Comparison of ENCODE assay signal across 10 mouse cellular contexts in the genomic region with DNA sequence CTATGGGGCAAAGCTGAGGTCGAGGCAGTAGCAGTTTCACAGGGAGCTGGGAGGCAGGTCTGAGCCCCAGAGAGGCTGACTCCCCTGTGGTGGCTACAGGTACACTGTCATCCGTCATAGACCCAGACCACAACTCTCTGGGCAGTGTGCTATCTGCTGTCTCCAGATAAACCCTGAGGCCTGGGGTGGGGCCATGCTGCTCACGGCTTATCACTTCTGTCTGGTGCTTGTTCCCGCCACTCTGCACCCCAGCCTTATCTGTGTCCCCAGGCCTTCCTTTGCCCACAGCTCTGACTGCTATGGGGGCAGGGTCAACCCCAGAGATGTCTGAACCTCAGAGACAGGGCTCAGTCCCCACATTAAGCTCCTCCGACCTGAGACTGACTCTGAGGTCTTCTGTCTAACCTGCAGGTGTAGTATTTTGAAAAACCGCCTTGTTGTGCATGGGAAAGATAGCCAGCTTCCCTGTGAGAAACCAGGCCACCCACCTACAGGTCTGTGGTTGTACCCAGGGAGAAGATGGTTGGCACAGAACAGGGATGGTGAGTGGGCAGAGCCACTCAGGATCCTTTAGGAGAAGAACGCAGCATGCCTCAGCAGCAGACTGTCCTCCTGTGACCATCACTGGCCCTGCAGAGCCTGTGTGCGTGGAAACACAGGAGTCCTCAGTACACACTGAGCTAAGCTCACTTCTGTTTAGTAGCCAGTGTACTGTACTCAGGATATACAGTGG.
A peak's percentile ranks its signal among the peaks of the same experiment; 100 is the strongest.
DNase-seq lines count a peak whose midpoint lies in the region; ATAC-seq and TF ChIP-seq lines count a peak whose summit lies in the region.
"Had no signal": no experiment of that assay in that cellular context is flagged by ENCODE, and none has a peak within 500 bp of the region (broad histone marks: within the 10 kb centered on the region; RNA-seq: fewer than 3 reads in every experiment).

No protein-coding gene starts in this region.

- no peak for TF ChIP-seq CTCF in layer of hippocampus, adult 2 months (conservative IDR thresholded peaks at IDR 0.05)

- DNase-seq in forebrain, embryonic 10.5 days (ENCODE audit: extremely low spot score, low spot score): no peak
- no peak for DNase-seq in forebrain, embryonic 14.5 days (ENCODE audit: low spot score)
- DNase-seq in layer of hippocampus, adult 2 months (ENCODE audit: low spot score in 2 of 2): no peak
- no peak for DNase-seq in layer of hippocampus, adult 9-11 months
- DNase-seq in adipocyte (ENCODE audit: low spot score): no peak
- no peak for DNase-seq in urinary bladder, postnatal 36 days (ENCODE audit: low spot score in 2 of 2)

- peak overlapping the region; percentile 73 for H3K27ac ChIP-seq in forebrain, embryonic 10.5 days
- H3K27ac ChIP-seq in forebrain, embryonic 14.5 days (ENCODE audit: low read depth, low read length): no peak overlapping the region
- H3K27ac ChIP-seq in layer of hippocampus, adult 2 months: peak overlapping the region; percentile 15; the same call in 1 of the 2 replicates
- H3K27ac ChIP-seq: hindbrain, embryonic 15.5 days; limb, embryonic 13.5 days had no signal

- H3K4me1 ChIP-seq in forebrain, embryonic 10.5 days: peaks cover 96% of the 10 kb centered on the region
- H3K4me1 ChIP-seq in forebrain, embryonic 14.5 days (ENCODE audit: control insufficient read depth, insufficient read depth, low read length): peaks cover 35% of the 10 kb centered on the region

- WGBS in forebrain, embryonic 10.5 days: 75% methylated on average over 8 of the region's 8 CpGs
- WGBS in forebrain, embryonic 14.5 days: 80% methylated on average over 8 of the region's 8 CpGs

- no peaks in the 10 kb centered on the region for H3K36me3 ChIP-seq in forebrain, embryonic 10.5 days (replicated peaks)
- no peaks in the 10 kb centered on the region for H3K36me3 ChIP-seq in forebrain, embryonic 14.5 days (ENCODE audit: control insufficient read depth, insufficient read depth, low read length)
- H3K36me3 ChIP-seq: hindbrain, embryonic 15.5 days; limb, embryonic 13.5 days had no signal

- peaks cover 50% of the 10 kb centered on the region for H3K27me3 ChIP-seq in forebrain, embryonic 10.5 days (ENCODE audit: poor library complexity, severe bottlenecking)
- no peaks in the 10 kb centered on the region for H3K27me3 ChIP-seq in forebrain, embryonic 14.5 days (replicated peaks; ENCODE audit: control insufficient read depth, insufficient read depth, low read length)
- H3K27me3 ChIP-seq: hindbrain, embryonic 15.5 days; limb, embryonic 13.5 days had no signal

- no peaks in the 10 kb centered on the region for H3K9me3 ChIP-seq in forebrain, embryonic 10.5 days
- H3K9me3 ChIP-seq in forebrain, embryonic 14.5 days (replicated peaks; ENCODE audit: control insufficient read depth, low read length): no peaks in the 10 kb centered on the region
- H3K9me3 ChIP-seq: hindbrain, embryonic 15.5 days; limb, embryonic 13.5 days had no signal

- H3K4me3 ChIP-seq in forebrain, embryonic 10.5 days: no peak overlapping the region
- H3K4me3 ChIP-seq in forebrain, embryonic 14.5 days (ENCODE audit: low read depth, low read length): no peak overlapping the region
- H3K4me3 ChIP-seq in layer of hippocampus, adult 2 months: no peak overlapping the region
- H3K4me3 ChIP-seq: hindbrain, embryonic 15.5 days; limb, embryonic 13.5 days had no signal

- H3K9ac ChIP-seq in forebrain, embryonic 14.5 days (ENCODE audit: low read length): no peak overlapping the region
- H3K9ac ChIP-seq: hindbrain, embryonic 15.5 days; limb, embryonic 13.5 days had no signal

- ATAC-seq in forebrain, embryonic 14.5 days: no peak
- ATAC-seq in erythroblast, adult 5-6 weeks (replicated peaks; ENCODE audit: low FRiP score, poor library complexity, severe bottlenecking): peak; percentile 46
- 0 out of 2 replicates have a peak, but pooled peaks have one; percentile 4 for ATAC-seq in monocyte, adult 5-6 weeks (replicated peaks; ENCODE audit: insufficient number of reproducible peaks, low FRiP score, low TSS enrichment, poor library complexity, severe bottlenecking)

- H3K4me2 ChIP-seq in forebrain, embryonic 14.5 days (ENCODE audit: low read length): no peak overlapping the region
- H3K4me2 ChIP-seq: hindbrain, embryonic 15.5 days; limb, embryonic 13.5 days had no signal
